Mouse (Mus musculus) splenic B cell, adult 2 months (primary cell): ENCODE measurements around the gene Arpc4.

ENCODE experiments used
- DNase-seq: peaks from one replicate; pipeline ENCODE4 v3.0.0-alpha.2; 2011; ENCODE audit warnings: low read depth, low spot score
- H3K27me3 ChIP-seq: 2 replicates; pipeline ENCODE4 v1.6.1; 2012; ENCODE audit warnings: mild to moderate bottlenecking, low read length, moderate library complexity, mixed read lengths; ENCODE audit not compliant: control insufficient read depth, poor library complexity, insufficient read depth, severe bottlenecking
- H3K36me3 ChIP-seq: 2 replicates; pipeline ENCODE4 v1.6.1; 2012; ENCODE audit warnings: mild to moderate bottlenecking, low read length, moderate library complexity, mixed read lengths; ENCODE audit not compliant: control insufficient read depth, poor library complexity, insufficient read depth, severe bottlenecking

Gene Arpc4

GRCm38 (mm10) chr6:113350538-113350937, 27.4 kb upstream of the Arpc4 start:
- Histone ChIP-seq H3K36me3 (no peaks in the 10 kb centered on the region), H3K27me3 (0 out of 2 replicates have a peak, but pooled peaks cover 2% of the 10 kb centered on the region)
- DNase-seq: no peak

GRCm38 (mm10) chr6:113351161-113351560, 26.8 kb upstream of the Arpc4 start:
- DNase-seq: no peak
- Histone ChIP-seq H3K36me3 (no peaks in the 10 kb centered on the region), H3K27me3 (0 out of 2 replicates have a peak, but pooled peaks cover 2% of the 10 kb centered on the region)

GRCm38 (mm10) chr6:113351653-113352052, 26.3 kb upstream of the Arpc4 start:
- no peak for DNase-seq
- H3K27me3 ChIP-seq: 0 out of 2 replicates have a peak, but pooled peaks cover 2% of the 10 kb centered on the region

GRCm38 (mm10) chr6:113352820-113353219, 25.1 kb upstream of the Arpc4 start:
- H3K36me3 ChIP-seq: no peaks in the 10 kb centered on the region
- no peak for DNase-seq
- 0 out of 2 replicates have a peak, but pooled peaks cover 2% of the 10 kb centered on the region for H3K27me3 ChIP-seq

More at GRCm38 (mm10) chr6:113351653-113352052, 26.3 kb upstream of the Arpc4 start:
- no peaks in the 10 kb centered on the region for H3K36me3 ChIP-seq

GRCm38 (mm10) chr6:113353696-113354095, 24.2 kb upstream of the Arpc4 start:
- H3K27me3 ChIP-seq: 0 out of 2 replicates have a peak, but pooled peaks cover 2% of the 10 kb centered on the region
- no peak for DNase-seq
- H3K36me3 ChIP-seq: no peaks in the 10 kb centered on the region

GRCm38 (mm10) chr6:113361476-113361875, 16.4 kb upstream of the Arpc4 start:
- Histone ChIP-seq H3K27me3 (no peaks in the 10 kb centered on the region), H3K36me3 (no peaks in the 10 kb centered on the region)
- no peak for DNase-seq

GRCm38 (mm10) chr6:113362241-113362640, 15.7 kb upstream of the Arpc4 start:
- no peak for DNase-seq
- Histone ChIP-seq H3K36me3 (peaks cover 2% of the 10 kb centered on the region; the same call in 1 of the 2 replicates), H3K27me3 (no peaks in the 10 kb centered on the region)

GRCm38 (mm10) chr6:113364518-113365135, 13.3 kb upstream of the Arpc4 start:
- Histone ChIP-seq H3K27me3 (no peaks in the 10 kb centered on the region), H3K36me3 (peaks cover 3% of the 10 kb centered on the region; the same call in 1 of the 2 replicates)
- DNase-seq: no peak

- DNase-seq: no peak
Measured at GRCm38 (mm10) chr6:113366639-113367038, 11.3 kb upstream of the Arpc4 start.

GRCm38 (mm10) chr6:113367574-113367973, 10.3 kb upstream of the Arpc4 start:
- Histone ChIP-seq H3K27me3 (no peaks in the 10 kb centered on the region), H3K36me3 (peaks cover 6% of the 10 kb centered on the region; the same call in 1 of the 2 replicates)
- no peak for DNase-seq

More at GRCm38 (mm10) chr6:113366639-113367038, 11.3 kb upstream of the Arpc4 start:
- Histone ChIP-seq H3K36me3 (peaks cover 6% of the 10 kb centered on the region; the same call in 1 of the 2 replicates), H3K27me3 (no peaks in the 10 kb centered on the region)

- peaks cover 6% of the 10 kb centered on the region; the same call in 1 of the 2 replicates for H3K36me3 ChIP-seq
- DNase-seq: no peak
- no peaks in the 10 kb centered on the region for H3K27me3 ChIP-seq
Measured at GRCm38 (mm10) chr6:113368124-113368523, 9.8 kb upstream of the Arpc4 start.

- H3K36me3 ChIP-seq: peaks cover 6% of the 10 kb centered on the region; the same call in 1 of the 2 replicates
- H3K27me3 ChIP-seq: no peaks in the 10 kb centered on the region
- DNase-seq: no peak
Measured at GRCm38 (mm10) chr6:113368577-113368976, 9.3 kb upstream of the Arpc4 start.

- Histone ChIP-seq H3K27me3 (no peaks in the 10 kb centered on the region), H3K36me3 (peaks cover 8% of the 10 kb centered on the region)
- DNase-seq: no peak
Measured at GRCm38 (mm10) chr6:113370194-113370929, 7.6 kb upstream of the Arpc4 start.

GRCm38 (mm10) chr6:113373491-113373890, 4.4 kb upstream of the Arpc4 start:
- DNase-seq: no peak
- Histone ChIP-seq H3K36me3 (peaks cover 7% of the 10 kb centered on the region), H3K27me3 (no peaks in the 10 kb centered on the region)

GRCm38 (mm10) chr6:113377172-113377495, 781 bp upstream of the Arpc4 start:
- DNase-seq: no peak
- Histone ChIP-seq H3K36me3 (peaks cover 12% of the 10 kb centered on the region), H3K27me3 (no peaks in the 10 kb centered on the region)
